Mouse (Mus musculus) embryonic facial prominence, embryonic 15.5 days (tissue): ENCODE measurements around the gene Asf1b. TPM values are rescaled to one million over a fixed set of nuclear protein-coding genes. Genes with fewer than 3 reads are reported as not detected.

Experiments used
- ATAC-seq: fragments of 200-750 bp; cut with Nextera tagmentation; 2 replicates; pipeline ENCODE4 v1.8.0; 2017; ENCODE audit warnings: low read depth, moderate TSS enrichment; ENCODE audit not compliant: insufficient number of reproducible peaks, low FRiP score, low TSS enrichment
- H3K27ac ChIP-seq: fragments of 300-500 bp; sonication (generic); replicated peaks from 2 replicates; pipeline ENCODE4 v1.5.1; 2015; ENCODE audit warnings: mild to moderate bottlenecking, inconsistent platforms
- H3K27me3 ChIP-seq: fragments of 300-500 bp; sonication (generic); 2 replicates; pipeline ENCODE4 v1.6.1; 2015; ENCODE audit warnings: inconsistent platforms
- H3K36me3 ChIP-seq: fragments of 300-500 bp; sonication (generic); 2 replicates; pipeline ENCODE4 v1.6.1; 2015; ENCODE audit warnings: mild to moderate bottlenecking, inconsistent platforms
- H3K4me1 ChIP-seq: fragments of 300-500 bp; sonication (generic); 2 replicates; pipeline ENCODE4 v1.6.1; 2015; ENCODE audit warnings: inconsistent platforms
- H3K4me2 ChIP-seq: fragments of 300-500 bp; sonication (generic); replicated peaks from 2 replicates; pipeline ENCODE4 v1.6.1; 2015; ENCODE audit warnings: mild to moderate bottlenecking, inconsistent platforms
- H3K4me3 ChIP-seq: fragments of 300-500 bp; sonication (generic); replicated peaks from 2 replicates; pipeline ENCODE4 v1.5.1; 2015; ENCODE audit warnings: mild to moderate bottlenecking, inconsistent platforms
- H3K9ac ChIP-seq: fragments of 300-500 bp; sonication (generic); 2 replicates; pipeline ENCODE4 v1.6.1; 2015; ENCODE audit warnings: inconsistent platforms
- H3K9me3 ChIP-seq: fragments of 300-500 bp; sonication (generic); replicated peaks from 2 replicates; pipeline ENCODE4 v1.6.1; 2016; ENCODE audit warnings: inconsistent platforms
- WGBS: fragments of 180-500 bp; shearing (Covaris S2); methylation state at CpG from one replicate; pipeline ENCODE4 v1.1.7; 2015; 5-methylcytosine and 5-hydroxymethylcytosine counted together
- polyA plus RNA-seq: library from polyadenylated mRNA; unstranded; fragments of >200 nt; fragmentation: Nextera tagmentation; extraction: Ambion mirVana; gene quantifications from 2 replicates; pipeline ENCODE4 v1.2.1, GENCODE M21; 2015

Gene Asf1b
- polyA plus RNA-seq, 1 experiment from 2014 or later = 57.2 TPM

DNA sequence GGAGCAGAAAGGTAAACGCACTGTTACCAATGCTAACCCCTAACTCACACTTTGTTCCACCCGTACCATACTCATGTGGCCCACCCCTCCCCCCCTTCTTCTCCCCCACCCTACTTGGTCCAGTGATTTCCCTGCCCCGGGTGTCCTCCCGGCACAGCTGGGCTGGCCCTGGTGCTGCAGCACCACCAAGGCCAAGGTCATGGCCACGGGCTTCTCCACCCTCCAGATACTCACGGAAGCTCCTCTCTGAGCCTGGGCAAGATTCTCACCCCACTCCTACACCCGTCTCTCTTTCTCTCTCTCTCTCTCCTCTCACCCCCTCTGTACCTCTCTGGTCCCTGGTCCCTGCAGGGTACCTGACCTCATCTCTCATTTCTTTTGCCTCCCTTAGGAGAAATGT, 29.0 kb upstream of the Asf1b start:
- H3K4me2 ChIP-seq = no peak overlapping the region
- H3K9me3 ChIP-seq = no peaks in the 10 kb centered on the region
- H3K36me3 ChIP-seq = peaks cover 81% of the 10 kb centered on the region
- no peak for ATAC-seq
- no peak overlapping the region for H3K27ac ChIP-seq
- 64% methylated on average over 7 of the region's 7 CpGs for WGBS
- no peak overlapping the region for H3K4me3 ChIP-seq
- no peaks in the 10 kb centered on the region for H3K4me1 ChIP-seq
- H3K27me3 ChIP-seq = no peaks in the 10 kb centered on the region
- no peak overlapping the region for H3K9ac ChIP-seq

DNA sequence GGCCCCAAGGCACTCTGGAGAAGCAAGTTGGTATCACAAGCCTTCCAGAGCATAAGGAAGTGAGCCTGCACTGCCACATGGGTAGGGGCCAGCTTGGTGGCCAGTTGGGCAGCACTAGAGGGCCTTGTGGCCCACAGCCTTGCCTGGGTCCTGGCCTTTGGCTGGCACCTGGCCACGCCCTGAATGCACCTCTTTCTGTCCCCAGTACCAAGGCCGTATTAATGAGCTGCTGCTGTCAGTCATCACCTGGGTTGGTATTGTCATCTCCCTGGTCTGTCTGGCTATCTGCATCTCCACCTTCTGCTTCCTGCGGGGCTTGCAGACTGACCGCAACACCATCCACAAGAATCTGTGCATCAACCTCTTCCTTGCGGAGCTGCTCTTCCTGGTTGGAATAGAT, 21.1 kb upstream of the Asf1b start:
- Histone ChIP-seq H3K4me2 (no peak overlapping the region), H3K4me1 (no peaks in the 10 kb centered on the region), H3K4me3 (no peak overlapping the region), H3K27ac (no peak overlapping the region), H3K9me3 (no peaks in the 10 kb centered on the region), H3K36me3 (peaks cover 97% of the 10 kb centered on the region), H3K9ac (no peak overlapping the region), H3K27me3 (no peaks in the 10 kb centered on the region)
- 83% methylated on average over 5 of the region's 5 CpGs for WGBS
- ATAC-seq = no peak

DNA sequence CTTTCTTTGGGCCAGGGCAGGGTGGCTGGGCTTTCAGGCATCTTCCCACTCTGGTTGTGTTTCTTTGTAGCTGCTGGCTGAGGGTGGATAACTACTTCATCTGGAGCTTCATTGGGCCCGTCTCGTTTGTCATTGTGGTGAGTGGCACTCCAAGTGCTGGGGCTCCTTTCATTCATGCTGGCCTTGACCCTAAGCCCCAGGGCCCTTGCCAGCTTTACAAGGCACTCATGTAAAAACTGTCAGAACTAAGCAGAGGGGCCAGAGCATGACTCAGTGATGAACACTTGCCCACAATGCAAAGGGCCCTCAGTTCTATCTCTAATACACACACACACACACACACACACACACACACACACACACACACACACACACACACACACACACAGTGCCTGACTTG, 20.3 kb upstream of the Asf1b start:
- WGBS = 81% methylated on average over 2 of the region's 2 CpGs
- no peak overlapping the region for H3K4me3 ChIP-seq
- H3K27ac ChIP-seq = no peak overlapping the region
- ATAC-seq = no peak
- no peaks in the 10 kb centered on the region for H3K4me1 ChIP-seq
- no peaks in the 10 kb centered on the region for H3K27me3 ChIP-seq
- H3K9me3 ChIP-seq = no peaks in the 10 kb centered on the region
- no peak overlapping the region for H3K9ac ChIP-seq
- H3K4me2 ChIP-seq = no peak overlapping the region
- peaks cover 94% of the 10 kb centered on the region for H3K36me3 ChIP-seq

DNA sequence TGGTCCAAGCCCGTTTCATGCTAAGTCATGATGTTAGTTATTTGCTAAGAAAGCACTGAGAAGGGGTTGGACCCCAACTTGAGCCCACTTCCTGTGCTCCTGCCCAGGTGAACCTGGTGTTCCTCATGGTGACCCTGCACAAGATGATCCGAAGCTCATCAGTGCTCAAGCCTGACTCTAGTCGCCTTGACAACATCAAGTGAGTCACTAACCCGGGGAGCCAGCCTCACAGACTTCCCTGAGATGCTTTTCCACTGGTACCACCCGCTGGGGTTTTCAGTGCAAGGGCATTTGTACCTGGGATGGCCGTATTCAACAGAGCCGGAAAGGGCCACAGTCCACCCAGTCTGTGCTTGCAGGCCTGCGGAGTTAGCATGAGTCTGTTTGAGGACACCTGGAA, 19.9 kb upstream of the Asf1b start:
- Histone ChIP-seq H3K4me2 (no peak overlapping the region), H3K9me3 (no peaks in the 10 kb centered on the region), H3K4me3 (no peak overlapping the region), H3K9ac (no peak overlapping the region), H3K36me3 (peaks cover 90% of the 10 kb centered on the region), H3K27me3 (no peaks in the 10 kb centered on the region), H3K27ac (no peak overlapping the region), H3K4me1 (no peaks in the 10 kb centered on the region)
- no peak for ATAC-seq
- 88% methylated on average over 8 of the region's 8 CpGs for WGBS

DNA sequence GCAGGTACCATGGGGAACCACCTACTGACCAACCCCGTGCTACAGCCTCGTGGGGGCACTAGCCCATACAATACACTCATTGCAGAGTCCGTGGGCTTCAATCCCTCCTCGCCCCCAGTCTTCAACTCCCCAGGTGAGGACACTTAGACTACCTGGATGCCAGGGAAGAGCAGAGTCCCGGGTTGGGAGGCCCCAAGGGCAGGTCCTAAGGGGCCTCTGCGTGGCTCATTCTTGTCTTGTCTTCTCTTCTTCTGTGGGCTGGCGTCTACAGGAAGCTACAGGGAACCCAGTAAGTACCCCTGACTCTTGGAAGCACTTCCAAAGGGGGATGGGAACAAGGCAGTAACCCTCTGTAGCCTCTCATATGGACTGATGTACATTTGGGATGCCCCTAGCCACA, 17.7 kb upstream of the Asf1b start:
- 90% methylated on average over 7 of the region's 7 CpGs for WGBS
- no peaks in the 10 kb centered on the region for H3K4me1 ChIP-seq
- no peak for ATAC-seq
- no peak overlapping the region for H3K9ac ChIP-seq
- H3K36me3 ChIP-seq = peaks cover 68% of the 10 kb centered on the region
- no peaks in the 10 kb centered on the region for H3K9me3 ChIP-seq
- H3K27me3 ChIP-seq = no peaks in the 10 kb centered on the region
- H3K4me2 ChIP-seq = no peak overlapping the region
- no peak overlapping the region for H3K4me3 ChIP-seq
- no peak overlapping the region for H3K27ac ChIP-seq

DNA sequence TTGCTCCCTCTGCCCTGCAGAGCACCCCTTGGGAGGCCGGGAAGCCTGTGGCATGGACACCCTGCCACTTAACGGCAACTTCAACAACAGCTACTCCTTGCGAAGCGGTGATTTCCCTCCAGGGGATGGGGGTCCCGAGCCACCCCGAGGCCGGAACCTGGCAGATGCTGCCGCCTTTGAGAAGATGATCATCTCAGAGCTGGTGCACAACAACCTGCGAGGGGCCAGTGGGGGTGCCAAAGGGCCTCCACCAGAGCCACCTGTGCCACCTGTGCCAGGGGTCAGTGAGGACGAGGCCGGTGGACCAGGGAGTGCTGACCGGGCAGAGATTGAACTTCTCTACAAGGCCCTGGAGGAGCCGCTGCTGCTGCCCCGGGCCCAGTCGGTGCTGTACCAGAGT, 17.0 kb upstream of the Asf1b start:
- ATAC-seq = no peak
- no peaks in the 10 kb centered on the region for H3K27me3 ChIP-seq
- no peak overlapping the region for H3K4me2 ChIP-seq
- no peaks in the 10 kb centered on the region for H3K9me3 ChIP-seq
- WGBS = 94% methylated on average over 15 of the region's 15 CpGs
- H3K4me3 ChIP-seq = no peak overlapping the region
- peaks cover 61% of the 10 kb centered on the region for H3K36me3 ChIP-seq
- H3K9ac ChIP-seq = no peak overlapping the region
- no peaks in the 10 kb centered on the region for H3K4me1 ChIP-seq
- no peak overlapping the region for H3K27ac ChIP-seq

DNA sequence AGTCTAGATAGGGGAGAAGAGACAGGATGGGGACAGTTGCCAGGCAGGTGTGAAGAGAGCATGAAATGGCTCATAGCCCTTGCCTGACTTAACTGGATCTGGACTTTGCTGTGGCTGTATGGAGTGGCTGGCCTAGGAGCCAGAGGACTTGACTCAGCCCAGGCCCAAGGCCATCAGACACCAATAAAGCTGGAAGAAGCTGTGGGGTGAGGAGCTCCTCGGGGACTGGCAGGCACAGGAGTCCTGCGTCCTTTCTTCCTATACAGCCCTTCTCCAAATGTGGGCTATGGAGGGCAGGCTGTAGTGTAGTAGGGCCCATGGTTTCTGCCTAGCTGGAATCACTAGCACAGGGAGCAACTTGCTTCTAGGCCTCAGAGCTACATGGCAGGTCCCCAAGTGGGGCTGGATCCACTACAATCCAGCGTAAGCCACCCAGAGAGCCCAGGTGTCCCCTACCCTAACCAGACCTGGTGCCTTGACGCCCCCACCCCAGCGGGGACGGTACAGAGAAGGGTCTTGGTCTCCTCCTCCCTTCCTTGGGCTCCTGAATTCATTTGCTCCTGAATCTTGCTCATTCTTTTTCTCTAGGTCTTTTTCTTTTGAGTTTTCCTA, 14.1 kb upstream of the Asf1b start:
- 70% methylated on average over 6 of the region's 6 CpGs for WGBS
- Histone ChIP-seq H3K4me2 (no peak overlapping the region), H3K9me3 (no peaks in the 10 kb centered on the region), H3K4me1 (no peaks in the 10 kb centered on the region), H3K36me3 (peaks cover 34% of the 10 kb centered on the region), H3K27me3 (no peaks in the 10 kb centered on the region), H3K9ac (no peak overlapping the region), H3K4me3 (no peak overlapping the region), H3K27ac (no peak overlapping the region)
- ATAC-seq = no peak

DNA sequence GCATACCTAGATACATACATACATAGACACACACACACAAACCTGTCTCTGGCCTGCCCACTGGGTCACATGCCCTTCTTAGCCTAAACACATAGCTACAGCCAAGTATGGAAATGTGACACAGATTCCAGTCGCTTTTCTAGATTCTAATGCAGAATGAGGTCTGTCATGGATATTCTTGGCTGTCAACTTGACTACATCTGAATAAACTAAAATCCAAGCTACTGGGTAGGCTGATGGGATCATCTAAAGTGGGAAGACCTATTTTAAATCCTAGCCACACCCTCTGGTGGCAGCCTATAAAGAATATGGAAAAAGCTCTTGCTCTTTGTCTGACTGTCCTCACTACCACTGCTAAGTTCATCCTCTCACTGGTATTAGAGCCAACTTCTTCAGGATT, 12.9 kb upstream of the Asf1b start:
- no peak for ATAC-seq
- peaks cover 23% of the 10 kb centered on the region for H3K36me3 ChIP-seq
- no peak overlapping the region for H3K27ac ChIP-seq
- H3K27me3 ChIP-seq = no peaks in the 10 kb centered on the region
- no peaks in the 10 kb centered on the region for H3K4me1 ChIP-seq
- no peak overlapping the region for H3K4me3 ChIP-seq
- H3K9me3 ChIP-seq = no peaks in the 10 kb centered on the region
- 65% methylated on average over 1 of the region's 1 CpGs for WGBS
- H3K4me2 ChIP-seq = no peak overlapping the region
- no peak overlapping the region for H3K9ac ChIP-seq

DNA sequence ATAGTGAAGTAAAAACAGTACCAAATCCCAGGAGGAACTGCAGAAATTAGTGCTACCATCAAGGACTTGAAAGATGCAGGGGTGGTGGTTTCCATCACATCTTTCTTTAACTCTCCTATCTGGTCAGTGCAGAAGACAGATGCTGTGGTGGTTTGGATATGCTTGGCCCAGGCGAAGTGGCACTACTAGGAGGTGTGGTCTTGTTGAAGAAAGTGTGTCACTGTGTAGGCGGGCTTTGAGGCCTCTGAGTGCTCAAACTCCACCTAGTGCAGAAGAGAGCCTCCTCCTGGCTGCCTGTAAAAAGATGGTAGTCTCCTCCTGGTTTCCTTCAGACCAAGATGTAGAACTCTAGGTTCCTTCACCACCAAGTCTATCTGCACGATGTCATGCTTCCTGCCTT, 9.8 kb upstream of the Asf1b start:
- Histone ChIP-seq H3K27ac (no peak overlapping the region), H3K4me3 (no peak overlapping the region), H3K4me1 (no peaks in the 10 kb centered on the region), H3K4me2 (no peak overlapping the region), H3K9ac (no peak overlapping the region), H3K27me3 (no peaks in the 10 kb centered on the region), H3K9me3 (no peaks in the 10 kb centered on the region), H3K36me3 (no peaks in the 10 kb centered on the region)
- WGBS = 63% methylated on average over 3 of the region's 3 CpGs
- ATAC-seq = no peak

DNA sequence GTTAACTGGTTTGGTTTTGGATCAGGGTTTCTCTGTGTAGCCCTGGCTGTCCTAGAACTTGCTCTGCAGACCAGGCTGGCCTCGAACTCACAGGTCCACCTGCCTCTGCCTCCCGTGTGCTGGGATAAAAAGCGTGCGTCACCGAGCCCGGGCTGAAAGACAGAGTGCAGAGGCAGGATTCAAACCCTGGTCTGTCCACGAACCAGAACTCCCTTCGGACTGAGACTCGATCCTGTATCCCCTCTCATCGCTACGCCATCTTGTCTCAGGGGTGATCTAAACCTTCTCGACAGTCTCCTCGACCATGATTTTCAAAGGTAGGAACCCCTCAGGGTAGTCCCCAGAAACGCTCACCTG, 580 bp upstream of the Asf1b start:
- H3K9ac ChIP-seq = peak overlapping the region; percentile 35; the same call in 1 of the 2 replicates
- no peaks in the 10 kb centered on the region for H3K36me3 ChIP-seq
- H3K27me3 ChIP-seq = no peaks in the 10 kb centered on the region
- peaks cover 16% of the 10 kb centered on the region for H3K4me1 ChIP-seq
- no peak overlapping the region; the same call in 1 of the 2 replicates for H3K27ac ChIP-seq
- ATAC-seq = no peak
- WGBS = 1% methylated on average over 14 of the region's 14 CpGs
- no peaks in the 10 kb centered on the region for H3K9me3 ChIP-seq
- peak overlapping the region; percentile 68 for H3K4me3 ChIP-seq
- peak overlapping the region; percentile 89 for H3K4me2 ChIP-seq

DNA sequence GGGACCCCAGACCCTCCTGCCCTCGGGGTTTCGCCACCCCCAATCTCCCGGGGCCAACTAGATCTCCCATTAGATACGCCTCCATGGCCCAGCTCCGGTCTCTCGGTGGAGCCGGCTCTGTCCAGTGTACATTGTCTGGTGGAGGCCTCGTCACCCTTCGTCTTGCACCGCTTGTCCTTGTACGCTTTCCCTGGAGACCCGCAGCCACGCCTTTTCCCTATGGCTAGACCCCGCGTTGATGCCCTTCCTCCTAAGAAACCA, 581 bp downstream of the Asf1b start:
- no peak for ATAC-seq
- Histone ChIP-seq H3K9me3 (no peaks in the 10 kb centered on the region), H3K9ac (peak overlapping the region; percentile 24; the same call in 1 of the 2 replicates), H3K36me3 (no peaks in the 10 kb centered on the region), H3K27me3 (no peaks in the 10 kb centered on the region), H3K4me1 (peaks cover 16% of the 10 kb centered on the region), H3K4me3 (peak overlapping the region; percentile 68), H3K27ac (no peak overlapping the region; the same call in 1 of the 2 replicates), H3K4me2 (peak overlapping the region; percentile 89)
- whole genome bisulfite sequencing = under 1% methylated on average over 15 of the region's 15 CpGs

DNA sequence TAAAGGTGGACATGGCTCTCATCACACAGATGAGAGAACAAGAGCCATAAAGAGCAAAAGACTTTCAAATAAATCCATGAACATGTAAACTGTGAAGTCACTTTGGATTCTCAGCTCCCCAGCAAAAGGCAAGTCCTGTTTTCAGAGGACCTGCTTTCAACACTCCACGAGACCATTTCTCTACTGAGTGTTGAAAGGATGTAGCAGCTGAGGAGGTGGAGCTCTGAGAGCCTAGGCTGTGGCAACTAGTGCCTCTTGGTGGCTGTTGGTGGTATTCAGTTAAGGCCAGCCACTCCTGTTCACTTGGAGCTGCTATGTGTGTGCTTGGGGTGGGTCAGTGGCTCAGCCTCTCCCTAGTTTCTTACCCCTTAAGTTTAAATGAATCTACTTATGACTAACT, 1.5 kb downstream of the Asf1b start:
- H3K4me3 ChIP-seq = peak overlapping the region; percentile 68
- no peaks in the 10 kb centered on the region for H3K9me3 ChIP-seq
- WGBS = 19% methylated on average over 1 of the region's 1 CpGs
- no peak overlapping the region for H3K9ac ChIP-seq
- no peaks in the 10 kb centered on the region for H3K36me3 ChIP-seq
- H3K4me2 ChIP-seq = peak overlapping the region; percentile 89
- no peak overlapping the region for H3K27ac ChIP-seq
- no peak for ATAC-seq
- no peaks in the 10 kb centered on the region for H3K27me3 ChIP-seq
- peaks cover 16% of the 10 kb centered on the region for H3K4me1 ChIP-seq
